Mouse (Mus musculus) limb, embryonic 12.5 days (tissue): ENCODE data around the gene Fpr1. TPM values are rescaled to one million over a fixed set of nuclear protein-coding genes. Genes with fewer than 3 reads are reported as not detected.
"Not testable (repeated sequence)": the region's sequence is repeated elsewhere in the genome, so short reads cannot be mapped to it uniquely, and the experiment has no call there.

Experiments used
- ATAC-seq: fragments of 200-750 bp; cut with Nextera tagmentation; 2 replicates; pipeline ENCODE4 v1.8.0; 2017; ENCODE audit warnings: low read depth, moderate TSS enrichment; ENCODE audit not compliant: insufficient number of reproducible peaks, insufficient read depth, low FRiP score, low TSS enrichment
- H3K27ac ChIP-seq: fragments of 300-500 bp; sonication (generic); 2 replicates; pipeline ENCODE4 v1.5.1; 2016; ENCODE audit warnings: mild to moderate bottlenecking, moderate library complexity
- H3K27me3 ChIP-seq: fragments of 300-500 bp; sonication (generic); 2 replicates; pipeline ENCODE4 v1.6.1; 2016; ENCODE audit warnings: mild to moderate bottlenecking, moderate library complexity
- H3K36me3 ChIP-seq: fragments of 300-500 bp; sonication (generic); 2 replicates; pipeline ENCODE4 v1.6.1; 2016; ENCODE audit warnings: mild to moderate bottlenecking, moderate library complexity
- H3K4me1 ChIP-seq: fragments of 300-500 bp; sonication (generic); replicated peaks from 2 replicates; pipeline ENCODE4 v1.6.1; 2016
- H3K4me2 ChIP-seq: fragments of 300-500 bp; sonication (generic); 2 replicates; pipeline ENCODE4 v1.6.1; 2016; ENCODE audit warnings: mild to moderate bottlenecking, moderate library complexity
- H3K4me3 ChIP-seq: fragments of 300-500 bp; sonication (generic); replicated peaks from 2 replicates; pipeline ENCODE4 v1.5.1; 2016; ENCODE audit warnings: mild to moderate bottlenecking
- H3K9ac ChIP-seq: fragments of 300-500 bp; sonication (generic); replicated peaks from 2 replicates; pipeline ENCODE4 v1.6.1; 2016; ENCODE audit warnings: mild to moderate bottlenecking, moderate library complexity
- H3K9me3 ChIP-seq: fragments of 300-500 bp; sonication (generic); 2 replicates; pipeline ENCODE4 v1.6.1; 2016; ENCODE audit warnings: mild to moderate bottlenecking, moderate library complexity
- WGBS: fragments of 180-500 bp; shearing (Covaris S2); methylation state at CpG from one replicate; pipeline ENCODE4 v1.1.7; 2016; 5-methylcytosine and 5-hydroxymethylcytosine counted together
- polyA plus RNA-seq: library from polyadenylated mRNA; unstranded; fragments of >200 nt; fragmentation: Nextera tagmentation; extraction: Ambion mirVana; gene quantifications from 2 replicates; pipeline ENCODE4 v1.2.1, GENCODE M21; 2016

The Fpr1 gene
- not detected in 2 replicates for polyA plus RNA-seq

GRCm38 (mm10) chr17:17883840-17884239 is at the start of gene Fpr1:
Gene Fpr1 (minus strand): TSS chr17:17883940.
- H3K36me3 ChIP-seq = no peaks in the 10 kb centered on the region
- H3K9ac ChIP-seq = no peak within 1 kb of the TSS
- H3K4me2 ChIP-seq = no peak within 1 kb of the TSS
- no peak within 1 kb of the TSS for H3K27ac ChIP-seq
- no peaks in the 10 kb centered on the region for H3K27me3 ChIP-seq
- H3K4me3 ChIP-seq = no peak within 1 kb of the TSS
- no peaks in the 10 kb centered on the region for H3K4me1 ChIP-seq
- 63% methylated on average over 1 of the region's 1 CpGs for WGBS
- no peak for ATAC-seq
- no peaks in the 10 kb centered on the region for H3K9me3 ChIP-seq

DNA sequence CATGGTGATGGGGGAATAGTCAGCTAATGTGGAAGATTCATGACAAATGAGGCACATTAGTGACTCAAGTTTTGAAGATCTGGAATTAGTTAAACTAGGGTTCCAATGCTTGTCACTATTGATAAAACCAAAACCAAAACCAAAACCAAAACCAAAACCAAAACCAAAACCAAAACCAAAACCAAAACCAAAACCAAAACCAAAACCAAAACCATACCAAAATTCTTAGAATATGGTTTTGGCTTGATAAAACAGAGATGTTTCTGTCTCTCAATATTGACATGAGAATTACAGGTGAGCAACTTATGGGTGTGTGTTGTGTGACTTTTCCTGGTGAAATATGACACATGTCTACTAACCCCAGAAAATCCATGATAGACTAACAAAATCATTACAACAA is 34.0 kb upstream of the Fpr1 start:
- no peak for ATAC-seq
- Histone ChIP-seq H3K27me3 (no peaks in the 10 kb centered on the region), H3K9ac (no peak overlapping the region), H3K4me2 (no peak overlapping the region), H3K4me3 (no peak overlapping the region), H3K4me1 (no peaks in the 10 kb centered on the region), H3K36me3 (no peaks in the 10 kb centered on the region), H3K27ac (no peak overlapping the region), H3K9me3 (no peaks in the 10 kb centered on the region)

DNA sequence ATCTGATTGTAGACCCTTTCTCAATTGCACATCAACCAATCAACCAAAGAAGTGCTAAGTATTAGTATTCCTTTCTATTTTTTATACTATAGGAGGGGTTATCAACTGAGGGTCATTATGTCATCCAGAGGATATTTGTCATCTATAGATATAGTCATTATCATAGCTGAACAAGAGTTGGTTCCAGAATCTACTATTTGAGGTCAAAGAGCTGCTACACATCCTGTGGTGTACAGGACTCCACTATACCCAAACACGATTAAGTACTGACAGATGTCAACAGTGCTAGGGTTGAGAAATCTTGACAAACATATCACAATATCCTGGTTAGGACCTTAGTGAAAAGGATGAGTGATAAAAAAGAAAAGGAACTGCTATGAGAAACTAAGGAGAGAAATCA is 33.6 kb upstream of the Fpr1 start:
- no peak overlapping the region for H3K4me3 ChIP-seq
- no peaks in the 10 kb centered on the region for H3K4me1 ChIP-seq
- no peak overlapping the region for H3K9ac ChIP-seq
- H3K27me3 ChIP-seq = no peaks in the 10 kb centered on the region
- 91% methylated on average over 1 of the region's 1 CpGs for WGBS
- ATAC-seq = no peak
- H3K9me3 ChIP-seq = no peaks in the 10 kb centered on the region
- H3K36me3 ChIP-seq = no peaks in the 10 kb centered on the region
- H3K4me2 ChIP-seq = no peak overlapping the region
- H3K27ac ChIP-seq = no peak overlapping the region

- H3K27ac ChIP-seq, H3K4me2 ChIP-seq, ATAC-seq, H3K27me3 ChIP-seq, H3K4me3 ChIP-seq, H3K36me3 ChIP-seq, H3K9me3 ChIP-seq, H3K9ac ChIP-seq, H3K4me1 ChIP-seq: not testable (repeated sequence)
- 88% methylated on average over 8 of the region's 8 CpGs for WGBS
Measured at GRCm38 (mm10) chr17:17912618-17913017, 28.9 kb upstream of the Fpr1 start.

GRCm38 (mm10) chr17:17909636-17910421 is 26.1 kb upstream of the Fpr1 start:
- H3K27me3 ChIP-seq = 0 out of 2 replicates have a peak, but pooled peaks cover 6% of the 10 kb centered on the region
- H3K36me3 ChIP-seq = no peaks in the 10 kb centered on the region
- 19% methylated on average over 51 of the region's 51 CpGs for WGBS
- no peak overlapping the region for H3K27ac ChIP-seq
- H3K4me2 ChIP-seq = peak overlapping the region; percentile 66
- peak overlapping the region; percentile 64 for H3K9ac ChIP-seq
- H3K4me1 ChIP-seq = no peaks in the 10 kb centered on the region
- H3K4me3 ChIP-seq = peak overlapping the region; percentile 51
- no peaks in the 10 kb centered on the region for H3K9me3 ChIP-seq
- ATAC-seq = peak; percentile 99

- Histone ChIP-seq H3K9ac (no peak overlapping the region), H3K4me1 (no peaks in the 10 kb centered on the region), H3K36me3 (no peaks in the 10 kb centered on the region), H3K9me3 (no peaks in the 10 kb centered on the region), H3K4me3 (no peak overlapping the region), H3K27me3 (no peaks in the 10 kb centered on the region), H3K27ac (no peak overlapping the region), H3K4me2 (no peak overlapping the region)
- ATAC-seq = no peak
- WGBS = 97% methylated on average over 1 of the region's 1 CpGs
Measured at GRCm38 (mm10) chr17:17900768-17901167, 17.0 kb upstream of the Fpr1 start.

GRCm38 (mm10) chr17:17899268-17899667 is 15.5 kb upstream of the Fpr1 start:
- Histone ChIP-seq H3K4me3 (no peak overlapping the region), H3K36me3 (no peaks in the 10 kb centered on the region), H3K4me2 (no peak overlapping the region), H3K4me1 (no peaks in the 10 kb centered on the region), H3K27ac (no peak overlapping the region), H3K27me3 (no peaks in the 10 kb centered on the region), H3K9ac (no peak overlapping the region), H3K9me3 (no peaks in the 10 kb centered on the region)
- WGBS = 75% methylated on average over 2 of the region's 2 CpGs
- ATAC-seq = no peak

DNA sequence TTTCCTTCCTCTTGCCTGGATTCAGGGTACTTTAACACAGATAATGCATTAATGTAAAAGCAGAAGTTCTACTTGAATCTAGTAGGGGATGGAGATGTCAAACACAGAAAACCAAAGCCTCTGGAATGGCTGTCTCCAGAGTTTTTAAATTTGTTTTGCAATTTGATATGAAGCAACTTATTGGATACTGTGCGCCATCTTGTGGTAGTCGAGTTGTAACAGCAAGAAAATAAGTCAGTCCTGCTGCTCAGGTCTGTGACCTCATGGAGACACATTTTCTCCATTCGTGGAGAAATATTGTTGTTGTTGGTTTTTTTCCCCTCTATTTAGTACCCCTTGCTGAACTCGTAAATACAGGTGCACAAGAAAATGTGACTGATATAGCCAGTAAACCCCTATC is 12.3 kb upstream of the Fpr1 start:
- no peak overlapping the region for H3K4me2 ChIP-seq
- 5% methylated on average over 4 of the region's 4 CpGs for WGBS
- no peaks in the 10 kb centered on the region for H3K27me3 ChIP-seq

DNA sequence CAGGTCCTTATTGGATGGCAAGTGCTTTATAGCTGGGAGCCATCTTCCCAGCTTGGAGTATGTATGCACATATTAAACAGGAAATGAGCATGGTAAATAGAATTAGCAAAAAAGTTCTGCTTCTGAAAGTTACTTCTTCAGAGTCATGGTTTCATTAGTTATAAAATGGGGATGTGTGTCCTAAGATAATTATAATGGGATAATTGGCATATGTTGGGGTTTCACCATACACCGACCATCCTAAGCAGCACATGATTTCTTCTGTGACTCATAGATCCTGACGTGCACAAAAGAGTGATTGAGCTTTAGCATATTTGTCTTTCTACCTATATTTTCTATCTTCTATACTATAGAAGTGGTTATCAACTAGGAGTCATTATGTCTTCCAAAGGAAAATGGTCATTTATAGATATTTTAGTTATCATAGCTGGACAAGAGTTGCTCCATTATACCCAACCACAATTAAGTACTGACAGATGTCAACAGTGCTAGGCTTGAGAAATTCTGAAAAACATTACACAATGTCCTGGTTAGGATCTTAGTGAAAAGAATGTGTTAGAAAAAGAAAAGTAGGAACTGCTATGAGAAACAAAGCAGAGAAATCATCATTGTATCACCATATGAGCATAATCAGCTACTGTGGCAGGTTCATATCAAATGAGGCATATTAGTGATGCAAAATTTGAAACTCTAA is 6.1 kb upstream of the Fpr1 start:
- ATAC-seq = no peak
- 84% methylated on average over 2 of the region's 2 CpGs for WGBS
- Histone ChIP-seq H3K4me3 (no peak overlapping the region), H3K9ac (no peak overlapping the region), H3K4me2 (no peak overlapping the region), H3K4me1 (no peaks in the 10 kb centered on the region), H3K36me3 (no peaks in the 10 kb centered on the region), H3K27ac (no peak overlapping the region), H3K27me3 (no peaks in the 10 kb centered on the region), H3K9me3 (no peaks in the 10 kb centered on the region)

More for the DNA sequence above, 12.3 kb upstream of the Fpr1 start:
- no peak overlapping the region for H3K9ac ChIP-seq
- H3K27ac ChIP-seq = no peak overlapping the region
- no peaks in the 10 kb centered on the region for H3K36me3 ChIP-seq
- ATAC-seq = no peak
- H3K4me3 ChIP-seq = no peak overlapping the region
- no peaks in the 10 kb centered on the region for H3K9me3 ChIP-seq
- H3K4me1 ChIP-seq = no peaks in the 10 kb centered on the region

GRCm38 (mm10) chr17:17887774-17888248 is 4.1 kb upstream of the Fpr1 start, which contains the start of the genes Fpr2 and Fpr3:
Gene Fpr2 (plus strand): TSS chr17:17887824.
Gene Fpr3 (plus strand): TSS chr17:17887852.
- ATAC-seq = no peak

GRCm38 (mm10) chr17:17882672-17883071 is 1.1 kb downstream of the Fpr1 start:
- H3K36me3 ChIP-seq = no peaks in the 10 kb centered on the region
- ATAC-seq = no peak
- 73% methylated on average over 3 of the region's 3 CpGs for WGBS

More at GRCm38 (mm10) chr17:17887774-17888248, 4.1 kb upstream of the Fpr1 start, which contains the start of the genes Fpr2 and Fpr3:
- WGBS = 53% methylated on average over 1 of the region's 1 CpGs
- no peaks in the 10 kb centered on the region for H3K27me3 ChIP-seq
- H3K9me3 ChIP-seq = no peaks in the 10 kb centered on the region
- H3K36me3 ChIP-seq = no peaks in the 10 kb centered on the region
- H3K4me2 ChIP-seq = no peak within 1 kb of the TSS
- no peak within 1 kb of the TSS for H3K27ac ChIP-seq
- no peaks in the 10 kb centered on the region for H3K4me1 ChIP-seq
- no peak within 1 kb of the TSS for H3K9ac ChIP-seq
- H3K4me3 ChIP-seq = no peak within 1 kb of the TSS

More at GRCm38 (mm10) chr17:17882672-17883071, 1.1 kb downstream of the Fpr1 start:
- Histone ChIP-seq H3K27ac (no peak overlapping the region), H3K4me3 (no peak overlapping the region), H3K9me3 (no peaks in the 10 kb centered on the region), H3K4me1 (no peaks in the 10 kb centered on the region), H3K4me2 (no peak overlapping the region), H3K9ac (no peak overlapping the region), H3K27me3 (no peaks in the 10 kb centered on the region)
